Mouse (Mus musculus) limb, embryonic 14.5 days (tissue): Measurements from ENCODE around the gene Tnfrsf25. TPM values are rescaled to one million over a fixed set of nuclear protein-coding genes. Genes with fewer than 3 reads are reported as not detected.

Source experiments
- ATAC-seq: fragments of 200-750 bp; cut with Nextera tagmentation; 2 replicates; pipeline ENCODE4 v1.8.0; 2017; ENCODE audit warnings: low read depth, moderate number of reproducible peaks, moderate TSS enrichment; ENCODE audit not compliant: low FRiP score
- DNase-seq: peaks from one replicate; pipeline ENCODE4 v3.0.0-alpha.2; 2015; ENCODE audit warnings: low spot score
- H3K27ac ChIP-seq: fragments of 300-500 bp; sonication (generic); replicated peaks from 2 replicates; pipeline ENCODE4 v1.5.1; 2014; ENCODE audit warnings: low read depth, mild to moderate bottlenecking, low read length, moderate library complexity, mixed read lengths
- H3K27me3 ChIP-seq: fragments of 300-500 bp; sonication (generic); 2 replicates; pipeline ENCODE4 v1.6.1; 2014; ENCODE audit warnings: low read length, mixed read lengths; ENCODE audit not compliant: control insufficient read depth, insufficient read depth
- H3K36me3 ChIP-seq: fragments of 300-500 bp; sonication (generic); 2 replicates; pipeline ENCODE4 v1.6.1; 2014; ENCODE audit warnings: mild to moderate bottlenecking, low read length, moderate library complexity, mixed read lengths; ENCODE audit not compliant: control insufficient read depth, insufficient read depth
- H3K4me1 ChIP-seq: fragments of 300-500 bp; sonication (generic); 2 replicates; pipeline ENCODE4 v1.6.1; 2014; ENCODE audit warnings: antibody characterized with exemption, low read length, mixed read lengths; ENCODE audit not compliant: control insufficient read depth, insufficient read depth
- H3K4me2 ChIP-seq: fragments of 300-500 bp; sonication (generic); replicated peaks from 2 replicates; pipeline ENCODE4 v1.6.1; 2014; ENCODE audit warnings: low read depth, mild to moderate bottlenecking, low read length, moderate library complexity; ENCODE audit not compliant: severe bottlenecking
- H3K4me3 ChIP-seq: fragments of 300-500 bp; sonication (generic); replicated peaks from 2 replicates; pipeline ENCODE4 v1.5.1; 2014; ENCODE audit warnings: low read length
- H3K9ac ChIP-seq: fragments of 300-500 bp; sonication (generic); 2 replicates; pipeline ENCODE4 v1.6.1; 2014; ENCODE audit warnings: mild to moderate bottlenecking, low read depth, low read length, moderate library complexity; ENCODE audit not compliant: severe bottlenecking
- H3K9me3 ChIP-seq: fragments of 300-500 bp; sonication (generic); 2 replicates; pipeline ENCODE4 v1.6.1; 2016; ENCODE audit warnings: low read length; ENCODE audit not compliant: control insufficient read depth
- POLR2A ChIP-seq: fragments of 200-500 bp; IDR thresholded peaks from 2 replicates; pipeline ENCODE4 v1.8.0; 2012; ENCODE audit warnings: inconsistent platforms, mild to moderate bottlenecking, moderate library complexity, borderline replicate concordance; ENCODE audit not compliant: insufficient read depth, insufficient read length; ENCODE audit errors: extremely low read depth
- WGBS: fragments of 180-500 bp; shearing (Covaris S2); extraction: QIAGEN DNeasy Blood & Tissue Kit; methylation state at CpG from one replicate; pipeline ENCODE4 v1.1.7; 2014; 5-methylcytosine and 5-hydroxymethylcytosine counted together
- polyA plus RNA-seq, 2 experiments: library from polyadenylated mRNA; depleted of rRNA in 1 of 2; stranded (reverse) in 1 of 2; unstranded in 1 of 2; fragments of >200 nt; fragmentation: Nextera tagmentation in 1 of 2; extraction: Ambion mirVana in 1 of 2; gene quantifications; 2 replicates each; pipeline versions ENCODE4 v1.2.1 to v1.2.3; 2012 to 2014

Gene Tnfrsf25
- polyA plus RNA-seq, 2 experiments, result 1.0 to 6.0 TPM

DNA sequence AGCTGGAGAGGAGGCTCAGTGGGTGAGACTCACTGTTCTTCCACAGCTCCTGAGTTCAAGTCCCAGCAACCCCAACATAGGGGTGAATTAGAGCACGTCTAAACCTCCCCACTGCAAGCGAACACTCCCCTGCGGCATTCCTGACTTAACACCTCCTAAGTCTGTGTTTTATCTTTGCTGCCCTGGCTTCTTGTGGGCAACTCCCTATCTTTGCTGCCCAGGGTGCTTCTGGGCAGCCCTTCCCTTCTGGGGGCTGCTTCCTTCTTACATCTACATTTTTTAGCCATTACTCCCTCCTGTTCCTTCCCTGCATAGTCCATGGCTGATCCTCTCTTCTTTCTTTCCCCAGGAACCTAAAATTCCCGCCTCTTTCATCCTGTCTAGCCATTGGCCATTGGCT, 5.0 kb upstream of the Tnfrsf25 start:
- no peak overlapping the region for H3K4me2 ChIP-seq
- no peak for TF ChIP-seq POLR2A
- 89% methylated on average over 4 of the region's 4 CpGs for WGBS
- H3K9me3 ChIP-seq, result no peaks in the 10 kb centered on the region
- no peak overlapping the region for H3K4me3 ChIP-seq
- peaks cover 84% of the 10 kb centered on the region for H3K36me3 ChIP-seq
- H3K27ac ChIP-seq, result no peak overlapping the region
- no peak overlapping the region for H3K9ac ChIP-seq
- peaks cover 10% of the 10 kb centered on the region for H3K27me3 ChIP-seq
- ATAC-seq, result no peak
- no peak for DNase-seq
- H3K4me1 ChIP-seq, result peaks cover 17% of the 10 kb centered on the region

DNA sequence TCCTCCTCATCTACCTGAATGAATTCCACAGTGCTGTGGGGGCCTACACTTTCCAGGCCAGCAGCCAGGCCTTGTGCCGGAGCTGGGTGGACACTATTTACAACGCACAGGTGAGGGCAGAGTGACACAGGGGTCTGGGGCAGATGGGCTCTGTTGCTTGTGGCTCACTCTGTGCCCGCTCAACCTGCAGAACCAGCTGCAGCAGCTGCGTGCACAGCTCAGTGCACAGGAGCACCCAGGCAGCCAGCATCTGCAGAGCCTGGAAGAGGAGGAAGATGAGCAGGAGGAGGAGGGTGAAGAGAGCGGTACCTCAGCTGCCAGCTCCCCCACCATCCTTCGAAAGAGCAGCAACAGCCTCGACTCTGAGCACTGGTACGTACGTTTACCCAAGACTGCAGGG, 3.4 kb upstream of the Tnfrsf25 start:
- no peaks in the 10 kb centered on the region for H3K9me3 ChIP-seq
- DNase-seq (no peak), ATAC-seq (no peak)
- no peak overlapping the region for H3K27ac ChIP-seq
- peaks cover 71% of the 10 kb centered on the region for H3K36me3 ChIP-seq
- WGBS, result 91% methylated on average over 9 of the region's 9 CpGs
- TF ChIP-seq POLR2A, result no peak
- no peak overlapping the region for H3K9ac ChIP-seq
- peaks cover 23% of the 10 kb centered on the region for H3K27me3 ChIP-seq
- H3K4me2 ChIP-seq, result no peak overlapping the region
- H3K4me1 ChIP-seq, result peaks cover 19% of the 10 kb centered on the region
- H3K4me3 ChIP-seq, result no peak overlapping the region

DNA sequence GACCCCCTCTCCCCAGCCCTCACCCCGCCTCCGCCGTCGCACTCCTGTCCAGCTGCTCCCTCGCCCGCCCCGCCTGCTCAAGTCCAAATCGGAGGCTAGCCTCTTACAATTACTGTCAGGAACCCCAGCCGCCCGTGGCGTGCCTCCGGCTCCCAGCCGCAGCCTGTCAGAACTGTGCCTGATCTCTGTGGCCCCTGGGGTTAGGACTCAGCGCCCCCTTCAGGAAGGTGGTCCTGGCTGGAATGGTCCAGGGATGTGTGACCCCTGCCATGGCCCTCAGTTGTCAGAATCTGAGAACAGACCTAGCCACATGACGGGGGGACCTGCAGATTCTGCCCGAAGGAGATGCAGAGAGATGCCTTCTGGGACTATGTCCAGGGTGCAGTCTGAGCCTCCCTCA, 1.7 kb upstream of the Tnfrsf25 start:
- WGBS, result 57% methylated on average over 16 of the region's 16 CpGs
- no peak overlapping the region for H3K9ac ChIP-seq
- H3K4me3 ChIP-seq, result no peak overlapping the region
- H3K27me3 ChIP-seq, result peaks cover 39% of the 10 kb centered on the region
- no peak overlapping the region for H3K4me2 ChIP-seq
- ATAC-seq (no peak), DNase-seq (no peak)
- H3K27ac ChIP-seq, result no peak overlapping the region
- peaks cover 8% of the 10 kb centered on the region for H3K4me1 ChIP-seq
- H3K36me3 ChIP-seq, result peaks cover 61% of the 10 kb centered on the region
- no peaks in the 10 kb centered on the region for H3K9me3 ChIP-seq
- TF ChIP-seq POLR2A, result no peak

DNA sequence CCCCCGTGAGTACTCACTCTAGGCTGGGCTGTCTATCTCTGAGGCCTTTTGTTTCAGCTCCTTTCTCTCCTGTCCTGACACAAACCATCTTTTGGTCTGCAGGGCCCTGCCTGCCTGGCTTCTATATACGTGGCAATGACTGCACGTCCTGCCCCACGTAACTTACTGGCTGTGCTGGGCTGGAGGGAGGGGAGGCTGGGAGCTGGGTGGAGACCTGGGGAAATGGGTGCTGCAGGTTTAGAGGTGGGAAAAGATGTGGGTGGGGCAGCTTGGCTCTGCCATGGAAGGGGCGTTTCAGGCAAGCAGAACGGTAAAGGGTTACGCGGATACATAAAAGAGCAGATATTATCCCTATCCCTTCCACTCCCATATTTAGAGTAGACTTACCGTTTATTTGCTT, 1.8 kb downstream of the Tnfrsf25 start:
- no peak for DNase-seq
- Histone ChIP-seq H3K27ac (no peak overlapping the region), H3K9me3 (no peaks in the 10 kb centered on the region), H3K4me3 (no peak overlapping the region), H3K36me3 (peaks cover 27% of the 10 kb centered on the region), H3K4me1 (peaks cover 24% of the 10 kb centered on the region), H3K27me3 (peaks cover 73% of the 10 kb centered on the region), H3K4me2 (no peak overlapping the region), H3K9ac (no peak overlapping the region)
- ATAC-seq, result no peak
- 72% methylated on average over 9 of the region's 9 CpGs for WGBS
- no peak for TF ChIP-seq POLR2A

DNA sequence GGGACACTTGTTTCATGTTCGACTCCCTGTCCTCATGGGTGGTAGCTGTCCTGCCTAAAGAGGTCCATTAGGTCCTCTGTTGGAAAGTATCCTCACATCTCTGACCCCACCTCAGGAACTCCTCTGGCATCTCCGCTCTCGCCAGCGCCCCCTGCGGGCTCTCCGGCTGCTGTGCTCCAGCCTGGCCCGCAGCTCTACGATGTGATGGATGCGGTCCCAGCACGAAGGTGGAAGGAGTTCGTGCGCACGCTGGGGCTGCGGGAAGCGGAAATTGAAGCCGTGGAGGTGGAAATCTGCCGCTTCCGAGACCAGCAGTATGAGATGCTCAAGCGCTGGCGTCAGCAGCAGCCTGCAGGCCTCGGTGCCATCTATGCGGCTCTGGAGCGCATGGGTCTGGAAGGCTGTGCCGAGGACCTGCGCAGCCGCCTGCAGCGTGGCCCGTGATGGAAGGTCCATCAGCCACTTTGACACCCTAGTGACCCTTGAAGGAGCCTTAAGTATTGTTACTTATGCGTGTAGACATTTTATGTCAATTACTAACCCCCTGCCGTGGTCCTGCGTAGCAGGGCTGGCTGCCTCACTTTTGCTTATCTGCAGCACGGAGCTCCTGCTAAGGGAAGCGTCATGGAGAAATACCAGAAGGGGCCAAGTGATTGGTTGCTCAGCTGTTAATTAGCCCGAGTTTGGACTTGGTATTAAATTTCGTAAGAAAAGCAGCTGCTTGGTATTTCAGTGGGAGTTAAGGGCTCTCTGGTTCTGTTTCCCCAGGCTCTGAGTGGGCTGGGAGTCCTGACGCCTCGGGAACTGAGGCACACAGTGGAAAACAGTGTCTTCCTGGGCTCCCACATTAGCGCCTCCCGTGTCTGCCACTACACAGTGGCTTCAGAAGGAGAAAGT, 3.9 kb downstream of the Tnfrsf25 start:
- Histone ChIP-seq H3K4me2 (peak overlapping the region; percentile 25), H3K4me3 (peak overlapping the region; percentile 13), H3K9me3 (no peaks in the 10 kb centered on the region), H3K36me3 (peaks cover 6% of the 10 kb centered on the region), H3K9ac (no peak overlapping the region), H3K4me1 (peaks cover 24% of the 10 kb centered on the region), H3K27me3 (peaks cover 91% of the 10 kb centered on the region), H3K27ac (no peak overlapping the region)
- WGBS, result 5% methylated on average over 39 of the region's 39 CpGs
- no peak for DNase-seq
- ATAC-seq, result no peak
- TF ChIP-seq POLR2A, result no peak
